Mouse (Mus musculus): ENCODE results near the gene Mex3d.

Mex3d gene

GRCm38 (mm10) chr10:80386735-80387471 lies 556 bp downstream of the Mex3d start:
- DNase-seq (ENCODE audit: low spot score in 2 of 2) = no peak

GRCm38 (mm10) chr10:80385811-80386734 lies 1.4 kb downstream of the Mex3d start:
- no peak for DNase-seq (ENCODE audit: low spot score in 2 of 2)

GRCm38 (mm10) chr10:80385310-80385709 lies 2.1 kb downstream of the Mex3d start:
- DNase-seq (ENCODE audit: low spot score in 2 of 2) = no peak

GRCm38 (mm10) chr10:80384709-80385108 lies 2.8 kb downstream of the Mex3d start:
- no peak for DNase-seq (ENCODE audit: low spot score in 2 of 2)

GRCm38 (mm10) chr10:80384115-80384639 lies 3.3 kb downstream of the Mex3d start:
- DNase-seq (ENCODE audit: low spot score in 2 of 2) = no peak

GRCm38 (mm10) chr10:80383431-80383830 lies 4.0 kb downstream of the Mex3d start:
- DNase-seq (ENCODE audit: low spot score in 2 of 2) = no peak

GRCm38 (mm10) chr10:80382641-80383365 lies 4.7 kb downstream of the Mex3d start:
- no peak for DNase-seq (ENCODE audit: low spot score in 2 of 2)

- DNase-seq (ENCODE audit: low spot score in 2 of 2) = no peak
Measured at GRCm38 (mm10) chr10:80377716-80378115, 9.7 kb downstream of the Mex3d start.

GRCm38 (mm10) chr10:80376160-80376559 lies 11.3 kb downstream of the Mex3d start:
- peak; percentile 84 to 89 for DNase-seq (ENCODE audit: low spot score in 2 of 2)

GRCm38 (mm10) chr10:80374063-80374462 lies 13.4 kb downstream of the Mex3d start:
- DNase-seq (ENCODE audit: low spot score in 2 of 2) = peak; percentile 75 to 80

GRCm38 (mm10) chr10:80372706-80373105 lies 14.8 kb downstream of the Mex3d start:
- DNase-seq (ENCODE audit: low spot score in 2 of 2) = no peak

- no peak for DNase-seq (ENCODE audit: low spot score in 2 of 2)
Measured at GRCm38 (mm10) chr10:80371983-80372382, 15.5 kb downstream of the Mex3d start.

- peak; percentile 76 to 86 for DNase-seq (ENCODE audit: low spot score in 2 of 2)
Measured at GRCm38 (mm10) chr10:80371411-80371966, 16.0 kb downstream of the Mex3d start.

- peak in 1 of 2 experiments; percentile 31 for DNase-seq (ENCODE audit: low spot score in 2 of 2)
Measured at GRCm38 (mm10) chr10:80369995-80370747, 17.3 kb downstream of the Mex3d start.

- no peak for DNase-seq (ENCODE audit: low spot score in 2 of 2)
Measured at GRCm38 (mm10) chr10:80368392-80368791, 19.1 kb downstream of the Mex3d start.

GRCm38 (mm10) chr10:80367954-80368353 lies 19.5 kb downstream of the Mex3d start:
- DNase-seq (ENCODE audit: low spot score in 2 of 2) = no peak

GRCm38 (mm10) chr10:80365736-80366135 lies 21.7 kb downstream of the Mex3d start:
- no peak for DNase-seq (ENCODE audit: low spot score in 2 of 2)

GRCm38 (mm10) chr10:80363734-80364133 lies 23.7 kb downstream of the Mex3d start:
- DNase-seq (ENCODE audit: low spot score in 2 of 2) = no peak

GRCm38 (mm10) chr10:80357994-80358639 lies 29.3 kb downstream of the Mex3d start:
- DNase-seq (ENCODE audit: low spot score in 2 of 2) = no peak

- DNase-seq (ENCODE audit: low spot score in 2 of 2) = no peak
Measured at GRCm38 (mm10) chr10:80357336-80357735, 30.1 kb downstream of the Mex3d start.

Measured in spleen, postnatal 36 days (tissue).